Mouse (Mus musculus) CD8-positive naive resting alpha-beta T cell, adult 2 months (primary cell): Measurements from ENCODE around the gene Mis12.
A peak's percentile ranks its signal among the peaks of the same experiment; 100 is the strongest.

Experiments
- DNase-seq, 2 experiments: peaks; one replicate each; pipeline ENCODE4 v3.0.0; 2022; ENCODE audit warnings: low read depth in 2 of 2, low spot score in 2 of 2

Gene Mis12

GRCm38 (mm10) chr11:71019201-71020068, at the start of gene Mis12, which contains the start of gene Derl2:
TSS of gene Mis12 (plus strand) at chr11:71019611.
TSS of gene Derl2 (minus strand) at chr11:71019841.
- peak; percentile 96 to 97 for DNase-seq

GRCm38 (mm10) chr11:70969821-70970559, 49.4 kb upstream of the Mis12 start, which contains the start of the genes Nup88 and Rpain:
TSS of gene Nup88 (minus strand) at chr11:70969973.
TSS of gene Rpain (plus strand) at chr11:70970213.
- DNase-seq, result peak; percentile 82 to 87

- DNase-seq, result no peak
These were observed 48.6 kb upstream of the Mis12 start for GRCm38 (mm10) chr11:70970560-70971540.

GRCm38 (mm10) chr11:70972586-70972985, 46.8 kb upstream of the Mis12 start:
- DNase-seq, result no peak

GRCm38 (mm10) chr11:70973947-70974346, 45.5 kb upstream of the Mis12 start:
- DNase-seq, result no peak

GRCm38 (mm10) chr11:70975193-70975592, 44.2 kb upstream of the Mis12 start:
- no peak for DNase-seq

- no peak for DNase-seq
These were observed 42.1 kb upstream of the Mis12 start for GRCm38 (mm10) chr11:70977293-70977692.

- DNase-seq, result no peak
These were observed 39.2 kb upstream of the Mis12 start for GRCm38 (mm10) chr11:70980232-70980631.

GRCm38 (mm10) chr11:70980751-70981510, 38.5 kb upstream of the Mis12 start:
- no peak for DNase-seq

GRCm38 (mm10) chr11:70982030-70982429, 37.4 kb upstream of the Mis12 start:
- no peak for DNase-seq

- DNase-seq, result peak; percentile 89 to 91
These were observed 36.7 kb upstream of the Mis12 start, which contains the start of gene C1qbp for GRCm38 (mm10) chr11:70982557-70983228. TSS of gene C1qbp (minus strand) at chr11:70983026.

GRCm38 (mm10) chr11:71001167-71001566, 18.2 kb upstream of the Mis12 start:
- DNase-seq, result no peak

- DNase-seq, result no peak
These were observed 15.6 kb upstream of the Mis12 start for GRCm38 (mm10) chr11:71003611-71004315.

- peak; percentile 89 to 93 for DNase-seq
These were observed 15.1 kb upstream of the Mis12 start, which contains the start of gene Dhx33 for GRCm38 (mm10) chr11:71004316-71004773. TSS of gene Dhx33 (minus strand) at chr11:71004437.

- no peak for DNase-seq
These were observed 14.4 kb upstream of the Mis12 start for GRCm38 (mm10) chr11:71005046-71005445.

GRCm38 (mm10) chr11:71007026-71007425, 12.4 kb upstream of the Mis12 start:
- DNase-seq, result no peak

- DNase-seq, result no peak
These were observed 11.6 kb upstream of the Mis12 start for GRCm38 (mm10) chr11:71007831-71008230.

- no peak for DNase-seq
These were observed 11.1 kb upstream of the Mis12 start for GRCm38 (mm10) chr11:71008321-71008720.

GRCm38 (mm10) chr11:71012743-71013142, 6.7 kb upstream of the Mis12 start:
- DNase-seq, result no peak
